ENCODE assay signal across 7 mouse cellular contexts in genomic region chr3:65829230-65829629, GRCm38 (mm10).
A peak's percentile ranks its signal among the peaks of the same experiment; 100 is the strongest.
DNase-seq lines count a peak whose midpoint lies in the region; ATAC-seq lines count a peak whose summit lies in the region.

No protein-coding gene starts in this region.

- DNase-seq in adrenal gland, adult 18-20 months (ENCODE audit: low spot score in 2 of 2), result peak; percentile 45 to 51
- DNase-seq in cerebellum, adult 11 months, result peak; percentile 62
- DNase-seq in gastrocnemius, adult 18-20 months (ENCODE audit: low spot score), result peak; percentile 86
- DNase-seq in layer of hippocampus, postnatal 36 days, result peak; percentile 21 to 30

- H3K27me3 ChIP-seq in hindbrain, embryonic 12.5 days, result peaks cover 4% of the 10 kb centered on the region
- H3K27me3 ChIP-seq in neural tube, embryonic 15.5 days (replicated peaks), result no peaks in the 10 kb centered on the region

- H3K4me1 ChIP-seq in hindbrain, embryonic 12.5 days, result peaks cover 6% of the 10 kb centered on the region
- peaks cover 12% of the 10 kb centered on the region for H3K4me1 ChIP-seq in neural tube, embryonic 15.5 days

- H3K27ac ChIP-seq in hindbrain, embryonic 12.5 days, result no peak overlapping the region
- H3K27ac ChIP-seq in neural tube, embryonic 15.5 days (replicated peaks), result no peak overlapping the region

- no peak overlapping the region for H3K4me2 ChIP-seq in hindbrain, embryonic 12.5 days (replicated peaks)
- H3K4me2 ChIP-seq in neural tube, embryonic 15.5 days, result 0 out of 2 replicates have a peak overlapping the region, but pooled peaks have one; percentile 19

- no peaks in the 10 kb centered on the region for H3K36me3 ChIP-seq in hindbrain, embryonic 12.5 days
- H3K36me3 ChIP-seq in neural tube, embryonic 15.5 days, result no peaks in the 10 kb centered on the region

- no peaks in the 10 kb centered on the region for H3K9me3 ChIP-seq in hindbrain, embryonic 12.5 days (replicated peaks)
- H3K9me3 ChIP-seq in neural tube, embryonic 15.5 days (replicated peaks), result no peaks in the 10 kb centered on the region

- 17% methylated on average over 6 of the region's 7 CpGs for WGBS in hindbrain, embryonic 12.5 days
- 9% methylated on average over 7 of the region's 7 CpGs for WGBS in neural tube, embryonic 15.5 days

- peak; percentile 85 for ATAC-seq in hindbrain, embryonic 12.5 days (ENCODE audit: low FRiP score)
- ATAC-seq in neural tube, embryonic 15.5 days (ENCODE audit: low FRiP score), result peak; percentile 91
- no peak for ATAC-seq in CD4-positive, CD25-positive, alpha-beta regulatory T cell, adult 4 months

- H3K4me3 ChIP-seq in hindbrain, embryonic 12.5 days, result no peak overlapping the region
- H3K4me3 ChIP-seq in neural tube, embryonic 15.5 days (replicated peaks), result no peak overlapping the region

- H3K9ac ChIP-seq in hindbrain, embryonic 12.5 days, result no peak overlapping the region
- H3K9ac ChIP-seq in neural tube, embryonic 15.5 days (replicated peaks), result no peak overlapping the region

Comparison
In these comparisons a context has a peak if more than half of its experiments do, and no peak if none do; other contexts are left out.
1. DNase-seq: peak in every context shown above with its lines; median percentile 86 in gastrocnemius, adult 18-20 months; 62 in cerebellum, adult 11 months; 48 in adrenal gland, adult 18-20 months; 26 in layer of hippocampus, postnatal 36 days.